Mouse (Mus musculus) kidney, postnatal 14 days (tissue): ENCODE measurements around the gene Dlgap4.
"Not testable (repeated sequence)": the region's sequence is repeated elsewhere in the genome, so short reads cannot be mapped to it uniquely, and the experiment has no call there.

Experiments used
- DNase-seq: peaks from one replicate; pipeline ENCODE4 v3.0.0; 2022; ENCODE audit warnings: mixed read lengths

Dlgap4 gene

DNA sequence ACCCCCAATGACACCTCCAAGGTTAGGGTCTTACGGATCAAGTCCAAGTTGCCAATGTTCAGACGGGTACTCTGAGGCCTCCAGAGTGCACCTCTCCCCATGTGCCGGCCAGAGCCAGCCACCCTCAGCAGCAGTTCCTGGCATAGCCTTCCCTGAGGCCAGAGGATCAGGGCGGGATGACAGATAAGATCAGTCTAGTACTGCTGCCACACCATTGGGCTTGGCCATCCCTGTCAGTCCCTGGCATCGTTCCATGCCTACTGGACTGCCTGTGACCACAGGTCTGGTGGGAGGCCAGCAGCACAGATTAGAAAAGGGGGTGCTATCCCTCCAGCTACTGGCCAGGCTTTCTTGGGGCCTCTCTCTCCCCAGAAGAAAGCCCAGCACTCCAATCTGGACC, 165.5 kb downstream of the Dlgap4 start:
- no peak for DNase-seq

DNA sequence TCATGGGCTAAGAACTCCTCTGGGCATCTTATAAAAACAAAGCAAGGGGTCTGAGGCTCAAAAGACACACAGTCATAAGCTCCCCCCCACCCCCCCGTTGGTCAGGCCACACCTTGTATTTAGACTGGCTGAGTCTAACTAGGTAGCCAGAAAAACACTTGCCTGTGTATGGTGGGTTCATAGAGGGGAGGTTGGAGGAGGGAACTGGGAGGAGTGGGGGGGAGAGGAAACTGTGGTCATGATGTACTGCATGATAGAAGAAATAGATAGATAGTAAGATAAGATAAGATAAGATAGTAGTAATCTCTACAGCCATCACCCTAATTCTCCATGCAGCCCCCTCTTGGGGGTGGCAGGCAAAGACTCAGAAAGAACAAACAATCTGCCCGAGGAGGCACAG, 166.0 kb downstream of the Dlgap4 start:
- DNase-seq: no peak

DNA sequence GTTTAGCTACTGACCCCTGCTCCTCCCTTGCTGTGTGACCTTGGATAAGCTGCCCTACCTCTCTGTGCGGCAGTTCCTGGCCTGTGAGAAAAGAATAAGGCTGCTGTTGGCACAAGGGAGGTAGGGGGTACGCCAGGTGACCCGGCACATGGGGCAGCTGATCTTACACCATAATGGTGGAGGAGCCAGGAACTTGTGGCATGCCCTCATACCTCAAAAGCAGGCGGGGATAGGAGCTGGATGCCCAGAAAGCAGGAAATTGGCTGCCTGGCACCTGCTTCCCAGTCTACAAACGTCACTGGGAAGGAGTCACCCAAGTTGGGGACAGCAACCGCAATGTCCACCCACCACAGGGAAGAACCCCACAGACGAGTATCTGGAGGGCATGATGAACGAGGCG, 166.6 kb downstream of the Dlgap4 start:
- DNase-seq: no peak

DNA sequence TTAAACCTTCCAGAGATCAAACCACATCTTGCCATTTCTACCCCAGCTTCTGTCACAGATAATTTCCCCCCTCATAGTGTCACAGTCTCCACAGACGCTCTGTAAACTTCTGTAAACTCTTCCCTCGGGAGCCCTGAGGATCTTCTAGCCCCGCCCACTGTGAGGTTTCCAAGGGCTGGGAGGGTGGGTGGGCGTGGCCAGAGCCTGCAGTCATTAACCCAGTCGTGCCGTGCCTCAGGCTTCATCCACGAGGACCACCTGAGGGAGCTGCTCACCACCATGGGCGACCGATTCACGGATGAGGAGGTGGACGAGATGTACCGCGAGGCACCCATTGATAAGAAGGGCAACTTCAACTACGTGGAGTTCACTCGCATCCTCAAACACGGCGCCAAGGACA, 167.2 kb downstream of the Dlgap4 start:
- no peak for DNase-seq

DNA sequence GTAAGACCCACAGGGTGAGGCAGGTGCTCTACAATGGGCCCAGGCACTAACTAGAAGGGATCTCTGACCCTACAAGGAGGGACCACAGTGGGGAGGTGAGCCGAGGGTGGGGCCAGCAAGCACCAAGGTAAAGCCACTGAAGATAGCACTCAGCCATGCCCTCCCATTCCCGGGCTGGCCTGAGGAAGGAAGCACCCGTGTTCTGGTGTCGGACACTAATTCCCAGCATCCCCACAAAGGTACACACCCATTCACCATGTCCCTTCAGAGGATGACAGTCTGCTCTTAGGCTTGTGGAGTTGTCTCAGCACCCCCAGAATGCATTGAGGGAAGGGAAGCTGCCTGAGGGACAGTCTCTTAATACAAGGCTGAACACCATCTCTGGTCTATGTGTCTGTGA, 167.8 kb downstream of the Dlgap4 start:
- DNase-seq: no peak

DNA sequence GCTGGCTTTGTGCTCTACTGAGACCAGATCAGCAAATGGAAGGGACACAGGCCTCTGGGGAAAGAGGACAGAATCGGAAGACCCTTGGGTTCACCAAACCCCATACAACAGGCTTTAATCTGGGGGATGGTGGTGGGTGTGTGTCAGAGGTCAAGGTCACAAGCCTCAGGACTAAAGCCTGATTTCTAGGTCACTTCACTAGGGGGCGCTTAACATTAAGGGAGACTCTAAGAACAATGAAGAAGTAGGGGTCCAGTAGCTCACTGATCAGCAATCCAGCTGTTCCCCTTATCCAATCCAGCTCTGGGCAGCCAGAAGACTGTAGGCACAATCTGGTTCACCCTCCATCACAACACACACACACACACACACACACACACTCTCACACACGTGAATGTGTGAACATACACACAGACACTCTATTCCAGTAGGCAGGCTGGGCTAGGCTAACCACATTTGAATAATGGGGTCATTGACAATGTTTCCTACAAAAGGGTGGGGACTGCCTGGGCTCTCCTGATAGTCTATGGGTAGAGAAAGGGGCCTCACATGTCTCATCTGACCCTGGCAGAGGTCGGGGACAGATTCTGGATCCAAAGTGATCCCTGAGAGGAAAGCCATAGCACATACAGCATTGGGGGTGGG, 168.5 kb downstream of the Dlgap4 start:
- DNase-seq: no peak

DNA sequence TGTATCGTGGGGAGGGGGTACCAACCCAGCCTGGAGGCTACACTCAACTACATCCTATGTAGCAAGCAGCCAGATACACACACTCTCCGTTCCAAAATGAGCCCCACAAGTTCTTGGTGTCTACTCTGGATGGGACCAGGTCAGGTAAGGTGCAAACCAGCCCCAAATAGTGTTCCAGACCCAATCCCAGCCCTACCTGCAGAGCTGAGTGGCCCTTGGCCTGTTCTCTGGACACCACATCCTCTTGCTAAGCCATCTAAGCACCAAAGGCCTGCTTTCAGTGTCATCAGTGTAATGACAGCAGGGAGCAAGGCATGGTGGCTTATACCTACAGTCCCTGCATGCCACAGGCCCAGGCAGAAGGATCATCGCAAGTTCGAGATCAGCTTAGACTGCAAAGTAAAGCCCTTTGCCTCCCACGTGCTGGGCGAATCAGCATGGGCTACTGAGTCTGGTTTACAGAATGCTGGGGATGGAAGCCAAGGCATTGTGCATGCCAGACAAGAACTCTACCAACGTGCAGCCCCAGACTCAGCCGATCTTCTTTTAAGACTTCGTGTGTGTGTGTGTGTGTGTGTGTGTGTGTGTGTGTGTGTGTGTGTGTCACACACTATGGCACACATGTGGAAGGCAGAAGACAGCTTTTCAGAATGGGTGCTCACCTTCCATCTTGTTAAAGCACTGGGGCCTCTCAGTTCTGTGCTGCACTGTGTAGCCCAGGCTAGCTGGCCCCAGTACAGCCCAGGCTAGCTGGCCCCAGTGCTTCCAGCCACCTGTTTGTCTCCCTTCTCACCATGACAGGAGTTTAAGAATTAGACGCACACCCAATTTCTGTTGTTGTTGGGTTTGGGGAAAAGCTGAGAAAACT, 169.2 kb downstream of the Dlgap4 start:
- no peak for DNase-seq

DNA sequence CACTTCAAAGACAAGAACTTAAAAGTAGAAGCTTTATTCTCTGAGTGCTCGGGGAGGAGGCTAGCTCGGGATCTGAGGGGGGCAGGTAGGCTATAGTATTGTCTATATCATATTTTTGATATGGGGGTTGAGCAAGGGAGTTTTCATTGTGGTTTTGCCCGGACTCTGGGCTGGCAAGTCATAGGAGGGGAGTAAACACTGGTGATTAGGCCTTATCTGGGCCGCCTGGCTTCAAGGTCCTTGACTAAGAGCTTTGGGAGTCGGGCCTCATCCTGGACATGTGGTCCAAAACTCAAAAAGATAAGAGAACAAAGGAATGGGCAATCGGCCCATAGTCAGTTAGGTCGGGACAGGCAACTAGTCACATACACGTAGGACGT, 169.8 kb downstream of the Dlgap4 start:
- no peak for DNase-seq

DNA sequence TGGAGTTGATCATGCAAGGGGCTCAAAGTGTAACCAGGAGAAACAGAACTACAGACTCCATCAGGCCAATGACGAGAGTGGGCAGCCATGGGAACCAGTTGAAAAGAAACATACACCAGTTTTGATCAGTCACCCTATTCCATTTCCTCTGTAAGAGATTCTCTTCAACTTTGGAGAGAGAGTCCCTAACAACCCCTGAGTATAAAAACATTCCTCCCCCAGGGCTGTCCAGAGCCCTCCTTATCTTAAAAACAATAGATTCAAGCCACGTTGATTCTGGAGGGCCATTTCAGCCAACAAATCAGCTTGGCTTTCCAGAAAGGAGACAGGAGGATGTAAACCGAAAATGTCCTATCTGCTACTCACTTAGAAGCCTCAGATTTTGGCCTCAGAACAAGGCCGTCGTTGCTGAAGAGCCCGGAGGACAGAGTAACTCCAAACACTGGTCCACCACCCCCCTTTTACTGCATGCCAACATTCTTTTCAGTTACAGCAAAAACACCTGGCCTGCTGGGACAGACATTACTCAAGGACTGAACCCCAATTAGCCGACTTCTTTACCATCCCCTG, 170.6 kb downstream of the Dlgap4 start:
- no peak for DNase-seq

DNA sequence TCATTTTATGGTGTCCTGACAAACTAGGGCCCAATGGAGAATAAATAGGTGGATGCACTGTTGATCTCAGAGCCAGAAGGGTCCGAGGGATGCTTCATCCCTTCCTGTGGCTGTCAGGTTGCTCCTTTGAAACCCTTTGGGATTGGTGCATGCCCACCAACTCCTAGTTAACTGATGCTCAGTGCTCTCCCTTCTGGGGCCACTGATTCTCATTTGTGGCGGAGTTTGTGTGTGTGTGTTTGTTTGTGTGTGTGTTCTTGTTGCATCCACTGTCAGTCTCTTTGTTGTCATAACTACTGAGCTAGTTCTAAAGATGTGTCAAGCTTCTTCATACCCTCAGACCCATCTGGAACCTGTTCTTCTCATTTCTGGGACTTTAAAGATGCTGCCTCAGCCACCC, 171.4 kb downstream of the Dlgap4 start:
- DNase-seq: no peak

DNA sequence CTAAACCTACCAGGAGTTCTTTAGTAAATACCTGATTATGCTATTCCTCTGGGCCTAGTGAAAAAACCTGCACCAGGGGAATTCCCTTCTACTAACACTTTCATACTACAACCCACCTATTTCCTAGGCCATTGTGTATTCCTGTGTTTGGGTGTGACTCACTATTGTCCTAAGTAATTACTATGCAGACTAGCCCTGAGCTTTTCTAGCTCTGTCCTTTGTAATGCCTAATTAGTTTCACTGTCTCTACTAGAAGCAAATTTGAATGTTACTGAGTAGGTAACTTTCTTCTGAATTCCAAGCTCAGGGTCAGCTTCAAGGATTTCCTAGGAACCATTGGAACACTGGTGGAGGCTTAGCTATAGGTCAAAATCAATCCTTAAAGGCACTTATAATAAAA, 172.9 kb downstream of the Dlgap4 start:
- DNase-seq: not testable (repeated sequence)

DNA sequence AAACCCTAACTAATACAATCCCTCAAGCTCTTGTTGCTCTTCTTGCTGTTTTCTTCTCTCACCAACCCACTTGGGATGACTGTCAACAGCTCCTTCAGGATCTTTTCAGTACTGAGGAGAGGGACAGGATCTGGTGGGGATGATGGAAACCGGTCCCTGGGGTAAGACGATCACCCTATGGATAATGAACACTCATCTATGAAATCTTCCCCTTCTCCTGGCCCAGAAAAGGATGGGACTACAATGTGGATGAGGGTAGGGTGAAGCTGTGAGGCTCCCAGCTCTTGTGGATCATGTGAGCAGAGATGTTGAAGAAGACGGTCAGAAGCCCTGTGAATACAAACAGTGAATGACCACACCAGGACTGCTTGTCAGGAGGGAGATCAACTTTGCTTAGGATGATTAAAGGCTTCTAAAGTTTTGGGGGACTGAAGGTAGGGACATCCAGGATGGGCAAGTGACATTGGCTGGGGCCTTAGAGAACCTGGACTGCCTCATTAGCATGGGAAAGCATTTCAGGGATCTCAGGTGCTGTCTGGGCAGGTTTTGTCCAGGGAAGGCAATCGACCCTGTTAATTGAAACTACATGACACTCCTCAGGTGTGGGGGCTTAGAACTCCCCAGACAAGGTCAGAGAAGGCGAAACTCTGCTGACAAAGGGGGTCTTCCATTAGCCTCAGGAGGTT, 173.7 kb downstream of the Dlgap4 start:
- no peak for DNase-seq

DNA sequence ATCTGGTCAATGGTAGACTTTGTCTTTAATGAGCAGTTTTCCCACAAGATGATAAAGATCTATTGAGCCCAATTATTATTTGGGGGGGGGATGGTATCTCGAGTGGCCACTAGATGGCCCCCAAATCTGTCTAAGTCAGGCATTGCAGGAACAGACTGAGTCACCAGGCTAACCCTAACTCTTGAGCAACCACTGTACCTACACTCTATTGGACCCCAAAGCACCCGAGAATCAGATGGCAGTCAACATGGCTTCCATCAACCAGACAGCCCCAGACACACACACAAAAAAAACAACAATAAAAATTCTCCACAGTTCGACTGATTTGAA, 174.2 kb downstream of the Dlgap4 start:
- no peak for DNase-seq

DNA sequence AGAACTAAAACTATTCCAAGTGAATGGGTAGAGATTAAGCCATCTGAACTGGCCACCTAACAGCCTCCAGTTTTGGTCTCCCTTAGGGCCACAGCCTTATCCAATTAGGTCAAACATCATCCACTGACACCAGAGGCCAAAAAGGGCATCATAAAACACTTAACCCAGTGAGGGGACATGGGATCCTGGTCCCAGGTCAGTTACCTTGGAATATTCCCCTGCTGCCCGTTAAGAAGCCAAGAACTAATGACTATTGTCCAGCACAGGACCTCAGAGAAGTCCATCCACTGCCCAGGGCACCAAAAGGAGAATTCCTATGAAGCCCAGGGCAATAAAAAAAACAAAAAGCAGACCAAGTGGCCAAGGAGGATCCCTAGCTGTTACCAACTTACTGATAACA, 175.3 kb downstream of the Dlgap4 start:
- DNase-seq: no peak

DNA sequence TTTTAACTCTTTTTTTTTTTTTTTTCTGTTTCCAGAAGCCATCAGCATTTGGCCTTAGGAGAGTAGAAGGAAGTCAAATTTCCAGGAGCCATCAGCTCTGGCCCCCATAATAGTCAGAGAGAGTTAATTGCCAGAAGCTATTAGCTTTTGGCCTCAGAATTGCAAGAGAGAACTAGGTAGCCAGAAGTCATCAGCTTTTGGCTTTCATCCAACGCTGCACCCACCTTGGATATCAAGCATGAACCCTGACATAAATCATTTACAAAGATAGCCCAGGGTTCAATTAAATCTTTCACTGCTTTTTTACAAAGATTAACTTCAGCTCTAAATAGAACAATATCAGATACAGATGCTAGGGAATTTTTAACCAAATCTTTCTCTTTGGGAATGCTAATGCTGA, 185.0 kb downstream of the Dlgap4 start:
- peak; percentile 51 for DNase-seq

DNA sequence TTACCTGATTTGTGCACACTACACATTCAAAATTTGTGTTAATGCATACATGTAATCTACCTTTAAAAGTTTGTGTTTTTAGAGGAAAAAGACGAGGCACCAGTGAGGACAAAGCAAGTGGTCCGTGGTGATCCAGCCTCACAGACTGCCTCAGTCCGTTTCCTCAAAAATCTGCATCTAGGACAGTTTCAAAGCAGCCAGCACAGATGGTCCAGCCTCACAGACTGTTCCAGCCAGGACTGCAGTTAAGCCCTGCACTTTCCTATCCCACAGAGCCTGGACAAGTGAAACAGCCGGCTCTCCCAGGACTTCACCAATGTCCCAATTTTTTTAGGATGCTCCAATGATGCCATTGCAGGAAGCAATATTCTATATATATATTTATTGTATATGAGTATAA, 187.5 kb downstream of the Dlgap4 start:
- no peak for DNase-seq

DNA sequence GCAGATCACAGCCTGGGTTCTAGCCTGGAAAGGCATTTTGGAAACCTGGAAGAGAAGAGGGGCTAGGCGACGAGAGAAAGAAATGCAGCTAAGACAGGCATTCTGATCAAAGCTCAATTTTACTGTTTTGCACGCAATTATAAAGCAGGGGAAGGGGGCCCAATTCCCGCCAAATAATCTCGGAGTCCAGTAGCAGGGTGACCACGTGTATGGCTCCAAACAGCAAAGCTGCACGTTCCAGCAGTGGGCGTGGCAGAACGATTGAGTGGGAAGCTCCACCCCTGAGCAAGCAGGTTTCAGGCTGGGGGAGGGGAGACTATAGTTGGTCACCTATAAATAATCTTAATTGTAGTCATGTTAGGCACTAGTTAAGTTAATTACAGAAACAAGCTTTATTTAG, 188.6 kb downstream of the Dlgap4 start:
- DNase-seq: not testable (repeated sequence)

DNA sequence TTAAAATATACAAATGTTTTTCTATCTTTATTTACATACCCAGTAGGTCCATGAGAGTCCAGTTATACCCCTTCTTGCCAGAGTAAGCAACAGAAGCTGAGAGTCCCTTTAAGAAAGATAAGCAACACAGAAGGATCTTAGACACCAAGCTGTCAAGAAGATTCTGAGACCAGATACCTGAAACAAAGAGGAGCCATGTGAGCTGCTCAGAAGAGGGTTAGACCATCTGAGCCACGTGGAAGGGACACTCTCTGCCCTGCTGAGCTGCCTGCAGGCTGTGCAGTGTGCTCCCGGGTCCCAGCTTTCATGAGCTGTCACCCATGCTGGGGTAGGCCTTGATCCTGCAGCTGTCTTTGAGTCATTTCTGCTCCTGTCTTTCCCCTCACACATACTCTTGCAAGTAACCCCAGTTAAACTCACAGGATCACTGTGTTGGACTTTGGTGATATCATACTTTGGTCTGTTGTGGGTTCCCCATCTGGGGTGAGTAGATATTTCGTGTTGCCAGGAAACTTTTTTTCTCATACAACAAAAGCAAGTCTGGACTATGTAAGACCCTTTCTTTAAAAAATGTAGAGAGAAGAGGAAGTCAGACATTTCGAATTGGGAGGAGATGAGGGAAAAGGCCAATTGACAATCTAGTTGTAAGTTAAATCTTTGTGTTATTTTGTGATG, 190.3 kb downstream of the Dlgap4 start:
- no peak for DNase-seq

DNA sequence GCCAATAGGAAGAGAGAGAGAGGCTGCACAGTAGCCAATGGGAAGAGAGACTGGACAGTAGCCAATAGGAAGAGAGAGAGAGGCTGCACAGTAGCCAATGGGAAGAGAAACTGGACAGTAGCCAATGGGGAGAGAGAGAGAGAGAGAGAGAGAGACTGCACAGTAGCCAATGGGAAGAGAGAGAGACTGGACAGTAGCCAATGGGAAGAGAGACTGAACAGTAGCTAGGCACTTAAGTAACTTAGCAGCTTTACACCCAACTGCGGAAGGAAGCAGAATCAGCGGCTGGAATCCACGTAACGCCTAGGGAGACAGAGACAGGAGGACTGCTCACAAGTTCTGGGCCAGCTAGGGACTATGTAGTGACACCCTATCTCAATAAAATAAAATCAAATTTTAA, 191.1 kb downstream of the Dlgap4 start:
- no peak for DNase-seq

DNA sequence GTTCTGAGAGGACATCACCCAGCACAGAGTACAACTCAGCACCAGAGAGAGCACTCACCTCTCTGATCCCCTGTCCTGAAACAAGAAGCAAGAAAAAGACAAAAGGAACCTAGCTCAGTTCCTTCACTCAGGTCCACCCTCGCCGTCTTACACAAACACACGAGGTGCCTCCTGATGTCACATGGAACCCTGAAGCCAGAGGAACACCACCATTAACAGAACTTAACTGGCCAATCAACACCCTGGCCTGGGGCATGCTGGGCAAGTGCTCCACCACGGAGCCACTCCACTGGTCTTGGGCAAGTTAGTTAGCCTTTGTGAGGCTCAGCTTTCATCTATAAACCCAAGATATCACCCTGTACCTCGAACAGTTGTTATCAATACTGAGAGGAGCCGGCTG, 193.4 kb downstream of the Dlgap4 start:
- DNase-seq: no peak

DNA sequence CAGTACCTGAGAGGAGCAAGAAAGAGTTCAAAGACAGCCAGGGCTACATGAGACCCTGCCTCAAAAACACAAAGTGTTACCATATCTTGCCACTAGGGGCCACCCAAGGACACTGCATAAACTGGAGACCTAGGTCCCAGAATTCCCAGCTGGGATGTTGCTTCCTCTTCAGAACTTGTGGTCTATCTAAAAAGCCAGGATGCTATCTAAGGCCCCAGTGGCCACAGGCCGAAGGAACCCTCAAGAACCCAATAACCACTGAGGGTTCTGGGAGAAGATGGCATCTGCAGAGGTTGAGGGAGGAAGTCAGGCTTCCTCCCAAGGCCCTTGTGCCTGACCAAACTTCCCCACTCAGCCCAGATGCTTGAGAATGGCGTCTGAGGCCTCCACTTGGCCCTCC, 196.1 kb downstream of the Dlgap4 start:
- peak; percentile 81 for DNase-seq

DNA sequence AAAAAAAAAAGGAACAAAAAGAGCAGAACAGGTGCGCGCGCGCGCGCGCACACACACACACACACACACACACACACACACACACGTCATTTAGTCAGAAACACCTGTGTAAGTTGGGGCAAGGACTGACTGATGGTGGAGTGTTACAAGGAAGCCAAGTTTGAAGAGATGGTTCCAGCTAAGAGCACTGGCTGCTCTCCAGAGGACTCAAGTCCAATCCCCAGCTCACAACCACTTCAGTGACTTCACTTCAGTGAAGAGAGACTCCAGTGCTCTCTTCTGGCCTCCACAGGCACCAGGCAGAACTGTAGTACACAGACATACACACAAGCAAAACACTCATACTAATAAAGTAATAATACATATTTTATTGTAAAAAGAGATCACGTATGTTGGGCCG, 197.2 kb downstream of the Dlgap4 start:
- DNase-seq: peak; percentile 25

DNA sequence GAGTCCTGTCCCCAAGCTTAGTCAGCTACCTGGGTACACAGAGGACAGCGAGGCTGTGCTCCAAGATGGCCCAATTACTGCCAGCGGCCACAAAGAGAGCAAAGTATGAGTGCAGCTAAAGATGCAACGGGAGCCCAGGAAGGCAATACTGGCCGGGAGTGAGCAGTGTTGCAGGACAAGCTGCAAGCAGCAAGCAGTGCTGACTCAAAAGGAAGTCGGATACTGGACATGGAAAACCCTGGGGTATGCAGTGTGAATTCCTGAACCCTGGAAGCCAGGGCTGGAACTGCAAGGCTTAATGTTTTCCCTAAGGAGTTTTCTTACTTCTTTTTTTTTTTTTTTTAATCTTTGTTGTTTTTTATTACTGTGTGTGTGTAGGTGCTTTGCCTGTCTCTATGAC, 198.1 kb downstream of the Dlgap4 start:
- DNase-seq: peak; percentile 21
